Mouse (Mus musculus): ENCODE results near the gene Sstr5.

- TF ChIP-seq GATA1 (IDR thresholded peaks at IDR 0.05; ENCODE audit: low read length) (no peak), TAL1 (IDR thresholded peaks at IDR 0.05; ENCODE audit: low read length) (no peak)
Measured at GRCm38 (mm10) chr17:25480820-25481219, 16.3 kb downstream of the Sstr5 start.

Measured in erythroblast, embryonic 14.5 days (primary cell).